Mouse (Mus musculus) urinary bladder, adult 18-20 months (tissue): Measurements from ENCODE around the gene Spata5.

Experiments used
- DNase-seq, 2 experiments: peaks; one replicate each; pipeline ENCODE4 v3.0.0; 2022; ENCODE audit warnings: low spot score in 2 of 2, mixed read lengths in 2 of 2

The Spata5 gene

GRCm38 (mm10) chr3:37420641-37421040 lies 945 bp downstream of the Spata5 start:
- no peak for DNase-seq

GRCm38 (mm10) chr3:37421179-37421578 lies 1.5 kb downstream of the Spata5 start:
- no peak for DNase-seq

- DNase-seq: no peak
These were observed 6.4 kb downstream of the Spata5 start for GRCm38 (mm10) chr3:37426069-37426468.

GRCm38 (mm10) chr3:37430359-37430758 lies 10.7 kb downstream of the Spata5 start:
- no peak for DNase-seq

- DNase-seq: no peak
These were observed 20.1 kb downstream of the Spata5 start for GRCm38 (mm10) chr3:37439770-37440169.

GRCm38 (mm10) chr3:37443409-37443808 lies 23.7 kb downstream of the Spata5 start:
- no peak for DNase-seq

DNA sequence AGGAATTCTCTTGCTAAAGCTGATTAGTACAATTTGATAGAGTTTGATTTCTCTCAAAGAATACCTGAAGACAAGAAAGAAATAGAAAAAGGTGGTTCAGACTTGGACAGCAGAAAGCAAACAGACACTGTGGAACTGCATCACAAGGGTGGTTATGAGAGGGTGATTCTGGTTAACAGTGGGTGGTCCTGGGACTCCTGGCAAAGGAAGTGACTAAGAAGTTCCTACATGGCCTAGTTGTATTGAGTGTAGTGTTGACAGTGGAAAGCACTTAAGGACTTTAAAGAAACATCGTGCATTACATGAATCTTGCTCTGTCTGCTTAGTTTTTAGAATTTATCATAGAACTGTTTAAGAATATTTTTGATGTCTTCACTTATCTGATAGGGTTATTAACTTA lies 36.3 kb downstream of the Spata5 start:
- no peak for DNase-seq

GRCm38 (mm10) chr3:37468170-37468569 lies 48.5 kb downstream of the Spata5 start:
- DNase-seq: no peak

DNA sequence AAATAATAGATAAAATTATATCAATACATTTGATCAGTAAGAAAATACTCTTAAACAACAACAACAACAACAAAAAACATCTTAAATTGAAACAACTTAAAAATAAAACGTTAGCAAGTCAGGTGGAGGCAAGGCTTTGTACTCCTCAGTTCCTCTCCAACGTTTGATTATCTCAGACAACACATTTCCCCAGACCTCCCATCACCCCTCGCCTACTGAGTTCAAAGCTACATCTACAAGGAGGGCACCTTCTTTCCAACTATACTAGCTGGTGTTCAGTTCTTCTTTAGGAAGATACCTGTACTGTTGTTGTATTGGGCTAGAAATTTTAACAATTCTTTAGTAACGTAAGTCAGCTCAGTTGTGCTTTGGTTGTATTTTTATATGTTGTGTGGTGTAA lies 49.7 kb downstream of the Spata5 start:
- no peak for DNase-seq

GRCm38 (mm10) chr3:37470867-37471266 lies 51.2 kb downstream of the Spata5 start:
- no peak for DNase-seq

GRCm38 (mm10) chr3:37472461-37472860 lies 52.8 kb downstream of the Spata5 start:
- DNase-seq: no peak

- DNase-seq: no peak
These were observed 56.8 kb downstream of the Spata5 start for GRCm38 (mm10) chr3:37476485-37476884.

DNA sequence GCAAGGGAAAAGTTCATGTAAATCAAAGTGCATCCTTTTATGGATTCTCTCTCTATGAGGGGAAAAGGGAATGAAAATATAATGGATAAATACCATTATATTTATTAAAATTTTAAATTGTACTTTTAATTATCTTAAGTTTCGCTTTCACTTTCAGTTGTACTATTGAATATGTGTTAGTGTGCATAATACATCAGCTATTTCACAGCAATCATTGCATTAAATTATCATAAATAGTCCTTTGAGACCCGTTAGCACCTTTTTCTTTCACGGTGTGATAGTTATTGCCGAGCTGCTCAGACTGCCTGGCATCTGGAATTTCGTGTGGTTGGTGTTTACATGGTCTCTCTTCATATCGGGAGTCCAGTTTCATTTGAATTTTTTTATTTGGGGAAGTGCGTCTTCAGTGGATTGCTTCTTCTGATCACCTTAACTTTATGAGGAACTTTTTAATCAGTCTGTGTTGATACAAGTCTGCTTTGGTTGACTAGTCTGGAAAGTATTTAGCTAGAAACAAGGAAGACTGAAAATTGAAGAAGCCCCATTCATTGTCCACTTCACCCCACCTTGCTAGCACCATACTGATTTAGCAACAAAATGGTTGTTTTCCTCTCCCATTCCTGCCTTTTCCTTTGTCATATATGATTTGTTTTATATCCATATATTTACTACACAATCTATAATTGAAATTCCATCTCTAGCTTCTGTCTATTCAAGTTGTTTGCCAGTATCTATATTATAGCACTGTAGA lies 57.9 kb downstream of the Spata5 start:
- DNase-seq: no peak

GRCm38 (mm10) chr3:37479771-37480170 lies 60.1 kb downstream of the Spata5 start:
- DNase-seq: no peak

GRCm38 (mm10) chr3:37481295-37481694 lies 61.6 kb downstream of the Spata5 start:
- no peak for DNase-seq

DNA sequence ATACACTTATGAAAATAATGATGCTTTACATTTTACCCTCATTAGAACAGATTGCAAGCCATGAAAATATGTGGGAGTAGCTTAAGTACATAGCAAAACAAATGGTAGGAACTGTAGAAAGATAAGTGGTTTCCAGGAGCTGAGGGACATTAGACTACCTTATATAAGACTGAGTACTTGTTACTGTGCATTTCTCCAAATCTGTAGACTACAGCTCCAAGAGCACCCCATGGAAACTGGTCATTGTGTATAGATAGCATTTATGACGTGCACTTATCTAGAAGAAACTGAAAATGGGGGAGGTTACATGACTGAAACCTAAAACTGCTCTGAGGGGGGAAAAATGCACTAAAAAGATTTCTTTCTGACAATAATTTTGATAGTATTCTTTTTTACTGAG lies 63.0 kb downstream of the Spata5 start:
- no peak for DNase-seq

- no peak for DNase-seq
These were observed 64.1 kb downstream of the Spata5 start for GRCm38 (mm10) chr3:37483709-37484265.

DNA sequence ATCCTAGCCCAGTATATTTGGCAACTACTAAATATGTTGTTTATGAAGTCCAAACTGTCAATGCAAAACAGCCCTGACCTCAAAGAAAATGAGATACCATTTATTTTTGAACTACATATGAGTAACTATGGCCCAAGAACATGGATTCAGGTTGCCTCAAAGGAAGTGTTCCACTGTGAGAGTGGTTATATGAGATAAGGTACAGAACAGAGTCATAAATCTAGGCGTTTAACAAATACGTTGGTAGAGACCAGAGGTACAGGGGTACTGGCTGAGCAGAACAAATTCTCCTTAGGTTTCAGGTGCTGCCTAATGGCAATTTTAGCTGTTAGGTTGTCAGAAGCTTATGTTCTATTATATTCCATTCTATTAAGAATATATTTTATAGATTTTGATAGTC lies 67.9 kb downstream of the Spata5 start:
- DNase-seq: no peak

DNA sequence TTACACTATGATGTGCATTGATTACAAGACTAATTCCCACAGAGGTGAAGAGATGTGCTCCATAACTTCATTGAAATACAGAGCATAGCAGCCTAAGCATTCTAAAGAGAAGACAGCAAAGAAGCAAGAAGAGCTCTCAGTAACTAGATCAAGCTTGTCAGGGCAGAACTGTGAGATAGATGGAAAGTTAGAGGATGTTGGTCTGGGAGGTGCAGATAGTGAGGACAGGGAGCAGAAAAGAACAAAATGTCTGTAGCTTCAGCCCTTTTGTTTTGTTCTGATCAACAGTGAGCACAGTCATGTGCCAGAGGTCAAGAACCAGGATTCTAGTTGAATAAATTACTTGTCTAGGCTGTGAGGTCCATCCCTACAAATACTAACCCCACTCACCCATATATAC lies 68.5 kb downstream of the Spata5 start:
- no peak for DNase-seq

GRCm38 (mm10) chr3:37490025-37490424 lies 70.3 kb downstream of the Spata5 start:
- DNase-seq: no peak

DNA sequence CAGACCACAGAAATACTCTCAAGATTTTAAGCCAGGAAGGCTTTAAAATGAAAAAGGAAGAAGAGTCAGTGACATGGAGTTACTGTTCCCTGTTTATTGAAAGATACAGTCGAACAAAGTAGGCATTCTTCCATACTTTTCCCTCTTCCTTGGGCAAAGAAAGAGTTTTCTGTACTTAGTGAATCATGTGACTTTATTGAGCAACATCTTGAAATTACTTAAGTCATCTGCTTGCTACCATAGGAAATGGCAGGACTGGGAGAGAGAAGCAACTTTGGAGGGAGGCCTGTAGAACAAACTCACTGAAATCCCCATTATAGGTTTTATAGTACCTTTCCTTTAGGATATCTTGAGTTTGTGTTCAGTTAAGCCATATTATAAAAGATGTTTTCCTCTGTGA lies 81.2 kb downstream of the Spata5 start:
- no peak for DNase-seq

DNA sequence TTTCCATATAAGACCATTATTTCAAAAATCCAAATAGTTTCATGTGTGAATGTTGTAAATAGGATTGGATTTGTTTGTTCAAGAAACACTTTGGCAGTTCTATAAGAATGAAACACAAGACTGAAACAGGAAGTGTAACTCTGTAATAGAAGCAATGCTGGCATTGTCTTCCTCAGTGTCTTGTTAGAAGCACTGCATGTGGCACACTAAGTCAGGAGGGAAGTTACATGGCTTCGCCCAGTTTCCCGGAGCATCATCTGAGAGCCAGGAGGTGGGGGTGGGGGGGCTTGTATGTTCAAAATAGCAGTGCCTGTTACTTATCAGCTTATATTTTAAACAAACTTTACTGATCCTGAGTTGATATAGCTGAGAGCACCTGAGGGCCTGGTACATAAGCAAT lies 82.9 kb downstream of the Spata5 start:
- no peak for DNase-seq

- DNase-seq: no peak
These were observed 84.2 kb downstream of the Spata5 start for GRCm38 (mm10) chr3:37503846-37504245.
